Mouse (Mus musculus) forebrain, embryonic 16.5 days (tissue): Measurements from ENCODE around the gene H2afy2. TPM values are rescaled to one million over a fixed set of nuclear protein-coding genes. Genes with fewer than 3 reads are reported as not detected.

ENCODE experiments used
- ATAC-seq: fragments of 200-750 bp; cut with Nextera tagmentation; 2 replicates; pipeline ENCODE4 v1.8.0; 2017; ENCODE audit warnings: mild to moderate bottlenecking, moderate library complexity
- H3K27ac ChIP-seq: fragments of 300-500 bp; sonication (generic); 2 replicates; pipeline ENCODE4 v1.5.1; 2014; ENCODE audit warnings: low read length, control low read depth
- H3K27me3 ChIP-seq: fragments of 300-500 bp; sonication (generic); replicated peaks from 2 replicates; pipeline ENCODE4 v1.6.1; 2014; ENCODE audit warnings: low read length; ENCODE audit not compliant: control insufficient read depth, insufficient read depth
- H3K36me3 ChIP-seq: fragments of 300-500 bp; sonication (generic); 2 replicates; pipeline ENCODE4 v1.6.1; 2014; ENCODE audit not compliant: control insufficient read depth, insufficient read depth
- H3K4me1 ChIP-seq: fragments of 300-500 bp; sonication (generic); replicated peaks from 2 replicates; pipeline ENCODE4 v1.6.1; 2014; ENCODE audit warnings: low read length; ENCODE audit not compliant: control insufficient read depth, insufficient read depth
- H3K4me2 ChIP-seq: fragments of 300-500 bp; sonication (generic); 2 replicates; pipeline ENCODE4 v1.6.1; 2014; ENCODE audit warnings: mild to moderate bottlenecking, low read length, control low read depth
- H3K4me3 ChIP-seq: fragments of 300-500 bp; sonication (generic); replicated peaks from 2 replicates; pipeline ENCODE4 v1.5.1; 2014; ENCODE audit warnings: mild to moderate bottlenecking, low read length, control low read depth
- H3K9ac ChIP-seq: fragments of 300-500 bp; sonication (generic); replicated peaks from 2 replicates; pipeline ENCODE4 v1.6.1; 2014; ENCODE audit warnings: low read depth, low read length, control low read depth
- H3K9me3 ChIP-seq: fragments of 300-500 bp; sonication (generic); 2 replicates; pipeline ENCODE4 v1.6.1; 2016; ENCODE audit warnings: low read length; ENCODE audit not compliant: control insufficient read depth
- WGBS: fragments of 180-500 bp; shearing (Covaris S2); extraction: QIAGEN DNeasy Blood & Tissue Kit; methylation state at CpG from one replicate; pipeline ENCODE4 v1.1.7; 2014; 5-methylcytosine and 5-hydroxymethylcytosine counted together
- polyA plus RNA-seq: library from polyadenylated mRNA; unstranded; fragments of >200 nt; fragmentation: Nextera tagmentation; extraction: Ambion mirVana; gene quantifications from 2 replicates; pipeline ENCODE4 v1.2.1, GENCODE M21; 2015

H2afy2 gene
- polyA plus RNA-seq, 1 experiment from 2014 or later, result 301 TPM

- 66% methylated on average over 4 of the region's 4 CpGs for WGBS
These were observed 79.3 kb downstream of the H2afy2 start for GRCm38 (mm10) chr10:61704663-61705062.

GRCm38 (mm10) chr10:61697028-61697427, 86.9 kb downstream of the H2afy2 start:
- Histone ChIP-seq H3K4me1 (peaks cover 17% of the 10 kb centered on the region), H3K27ac (no peak overlapping the region), H3K4me2 (peak overlapping the region; percentile 99), H3K9ac (peak overlapping the region; percentile 82; the same call in 1 of the 2 replicates), H3K4me3 (peak overlapping the region; percentile 88), H3K9me3 (no peaks in the 10 kb centered on the region), H3K36me3 (peaks cover 10% of the 10 kb centered on the region), H3K27me3 (no peaks in the 10 kb centered on the region)
- ATAC-seq, result no peak
- WGBS, result 94% methylated on average over 2 of the region's 2 CpGs

More at GRCm38 (mm10) chr10:61704663-61705062, 79.3 kb downstream of the H2afy2 start:
- no peak overlapping the region for H3K4me2 ChIP-seq
- peaks cover 3% of the 10 kb centered on the region; the same call in 1 of the 2 replicates for H3K36me3 ChIP-seq
- no peak overlapping the region for H3K27ac ChIP-seq
- no peak overlapping the region for H3K9ac ChIP-seq
- no peaks in the 10 kb centered on the region for H3K27me3 ChIP-seq
- no peaks in the 10 kb centered on the region for H3K9me3 ChIP-seq
- H3K4me3 ChIP-seq, result no peak overlapping the region
- H3K4me1 ChIP-seq, result no peaks in the 10 kb centered on the region
- peak; percentile 57; the same call in 1 of the 2 replicates for ATAC-seq

GRCm38 (mm10) chr10:61696560-61696823, 87.5 kb downstream of the H2afy2 start:
- H3K27me3 ChIP-seq, result no peaks in the 10 kb centered on the region
- H3K9ac ChIP-seq, result peak overlapping the region; percentile 82
- WGBS, result 20% methylated on average over 14 of the region's 19 CpGs
- H3K4me3 ChIP-seq, result peak overlapping the region; percentile 88
- peak overlapping the region; percentile 99 for H3K4me2 ChIP-seq
- H3K27ac ChIP-seq, result no peak overlapping the region
- peaks cover 14% of the 10 kb centered on the region for H3K36me3 ChIP-seq
- no peak for ATAC-seq
- H3K9me3 ChIP-seq, result no peaks in the 10 kb centered on the region
- peaks cover 17% of the 10 kb centered on the region for H3K4me1 ChIP-seq

GRCm38 (mm10) chr10:61695703-61696559, 88.0 kb downstream of the H2afy2 start:
- Histone ChIP-seq H3K27ac (peak overlapping the region; percentile 62), H3K9ac (peak overlapping the region; percentile 82), H3K9me3 (no peaks in the 10 kb centered on the region), H3K27me3 (no peaks in the 10 kb centered on the region), H3K4me3 (peak overlapping the region; percentile 88), H3K36me3 (peaks cover 20% of the 10 kb centered on the region), H3K4me1 (peaks cover 17% of the 10 kb centered on the region), H3K4me2 (peak overlapping the region; percentile 99)
- ATAC-seq, result peak; percentile 2; the same call in 1 of the 2 replicates
- WGBS, result 0% methylated on average over 94 of the region's 111 CpGs

- H3K27ac ChIP-seq, result peak within 1 kb of the TSS; percentile 62
- H3K4me2 ChIP-seq, result peak within 1 kb of the TSS; percentile 99
- under 1% methylated on average over 42 of the region's 42 CpGs for WGBS
- H3K4me3 ChIP-seq, result peak within 1 kb of the TSS; percentile 88
- H3K9me3 ChIP-seq, result no peaks in the 10 kb centered on the region
- H3K9ac ChIP-seq, result peak within 1 kb of the TSS; percentile 82
- ATAC-seq, result peak; percentile 98
- H3K4me1 ChIP-seq, result peaks cover 17% of the 10 kb centered on the region
- no peaks in the 10 kb centered on the region for H3K27me3 ChIP-seq
- H3K36me3 ChIP-seq, result peaks cover 21% of the 10 kb centered on the region
These were observed 88.9 kb downstream of the H2afy2 start, which contains the start of gene Tysnd1 for GRCm38 (mm10) chr10:61694870-61695670. Gene Tysnd1, plus strand, starts transcription at chr10:61695514.

- H3K36me3 ChIP-seq, result peaks cover 25% of the 10 kb centered on the region
These were observed 90.4 kb downstream of the H2afy2 start for GRCm38 (mm10) chr10:61693563-61693962.

GRCm38 (mm10) chr10:61689405-61689804, 94.5 kb downstream of the H2afy2 start:
- Histone ChIP-seq H3K36me3 (peaks cover 37% of the 10 kb centered on the region), H3K4me2 (no peak overlapping the region), H3K4me1 (no peaks in the 10 kb centered on the region), H3K27ac (no peak overlapping the region), H3K4me3 (no peak overlapping the region), H3K9me3 (no peaks in the 10 kb centered on the region), H3K9ac (no peak overlapping the region), H3K27me3 (no peaks in the 10 kb centered on the region)
- WGBS, result 93% methylated on average over 8 of the region's 8 CpGs
- ATAC-seq, result no peak

More at GRCm38 (mm10) chr10:61693563-61693962, 90.4 kb downstream of the H2afy2 start:
- Histone ChIP-seq H3K27ac (no peak overlapping the region), H3K27me3 (no peaks in the 10 kb centered on the region), H3K4me1 (peaks cover 17% of the 10 kb centered on the region), H3K9me3 (no peaks in the 10 kb centered on the region), H3K9ac (no peak overlapping the region), H3K4me2 (no peak overlapping the region), H3K4me3 (no peak overlapping the region)
- no peak for ATAC-seq
- WGBS, result 79% methylated on average over 4 of the region's 4 CpGs
